Mouse (Mus musculus): Measurements from ENCODE around the gene Capn7. TPM values are rescaled to one million over a fixed set of nuclear protein-coding genes. Genes with fewer than 3 reads are reported as not detected.

The Capn7 gene
- total RNA-seq (2021) = 10 to 100 TPM; 37.6 to 41.5 TPM
- long read RNA-seq, transcript Capn7-201 (21 exons, 3,648 nt) = major isoform, 58 of 76 reads
- long read RNA-seq, partial matches to known transcripts = 1 of 76 reads
- long read RNA-seq, other reads (novel, unspliced or antisense) = 17 of 76 reads

GRCm38 (mm10) chr14:31336369-31337155 lies at the start of gene Capn7:
Gene Capn7, plus strand, starts transcription at chr14:31336638.
- peak; percentile 96 to 97 for DNase-seq (ENCODE audit: low spot score in 2 of 2)

- no peak for DNase-seq (ENCODE audit: low spot score in 2 of 2)
Measured at GRCm38 (mm10) chr14:31313192-31313591, 23.2 kb upstream of the Capn7 start.

DNA sequence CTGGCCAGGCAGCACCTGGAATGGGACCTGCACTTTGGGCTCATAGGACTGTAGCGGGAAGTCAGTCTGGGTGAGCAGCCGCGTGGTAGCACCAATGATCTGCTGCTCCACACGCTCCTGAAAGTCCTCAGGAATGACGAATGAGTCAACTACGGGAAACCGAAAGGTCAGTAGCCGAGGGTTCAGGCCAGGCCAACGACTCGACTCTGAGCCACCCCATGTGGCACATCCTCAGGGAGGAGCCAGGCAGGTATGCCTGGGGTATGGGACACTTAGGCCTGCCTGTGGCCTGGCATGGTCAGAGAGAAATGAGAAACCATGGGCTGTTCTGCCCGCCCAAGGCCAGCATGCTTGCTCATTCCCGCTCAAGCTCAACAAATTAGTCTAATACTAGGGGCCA lies 19.8 kb upstream of the Capn7 start:
- DNase-seq (ENCODE audit: low spot score in 2 of 2) = no peak

DNA sequence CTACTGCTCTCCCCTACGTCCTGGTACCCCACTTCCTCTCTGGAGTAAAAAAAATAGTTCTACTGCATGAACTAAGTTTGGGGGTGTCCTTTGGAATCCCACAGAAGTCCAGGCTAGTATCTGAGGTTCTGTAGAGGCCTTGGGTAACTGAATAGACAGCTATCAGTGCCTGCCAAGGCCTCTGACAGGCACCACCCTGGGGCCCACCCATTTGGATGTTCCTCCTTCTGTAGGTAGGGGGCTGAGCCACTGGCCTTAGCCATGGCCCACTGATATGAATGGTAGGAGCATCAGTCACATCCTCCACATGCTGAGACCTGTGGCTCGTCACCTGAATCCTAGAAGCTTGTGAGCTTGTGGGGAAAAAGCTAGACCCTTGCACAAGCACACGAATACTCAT lies 18.7 kb upstream of the Capn7 start:
- no peak for DNase-seq (ENCODE audit: low spot score in 2 of 2)

- no peak for DNase-seq (ENCODE audit: low spot score in 2 of 2)
Measured at GRCm38 (mm10) chr14:31319546-31319945, 16.9 kb upstream of the Capn7 start.

- no peak for DNase-seq (ENCODE audit: low spot score in 2 of 2)
Measured at GRCm38 (mm10) chr14:31321181-31321580, 15.3 kb upstream of the Capn7 start.

GRCm38 (mm10) chr14:31322191-31322590 lies 14.2 kb upstream of the Capn7 start:
- no peak for DNase-seq (ENCODE audit: low spot score in 2 of 2)

DNA sequence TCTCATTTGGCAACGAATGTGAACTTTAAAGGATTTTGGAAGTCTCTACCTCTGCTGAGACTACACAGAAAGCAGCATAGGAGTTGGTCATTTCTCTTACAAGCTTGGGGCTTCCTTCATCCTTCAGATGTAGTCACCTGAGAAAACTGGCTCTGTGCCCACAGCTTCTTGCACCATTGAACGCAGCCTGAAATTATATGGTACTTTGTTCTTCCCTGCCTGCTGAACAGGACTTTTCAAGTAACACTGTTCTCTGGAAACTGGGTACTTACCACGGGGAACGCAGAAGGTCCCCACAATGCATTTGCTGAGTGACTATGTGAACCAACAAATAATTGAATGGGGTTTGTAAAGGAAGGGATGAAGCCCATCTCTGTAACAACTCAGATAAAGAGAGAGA lies 13.2 kb upstream of the Capn7 start:
- DNase-seq (ENCODE audit: low spot score in 2 of 2) = no peak

DNA sequence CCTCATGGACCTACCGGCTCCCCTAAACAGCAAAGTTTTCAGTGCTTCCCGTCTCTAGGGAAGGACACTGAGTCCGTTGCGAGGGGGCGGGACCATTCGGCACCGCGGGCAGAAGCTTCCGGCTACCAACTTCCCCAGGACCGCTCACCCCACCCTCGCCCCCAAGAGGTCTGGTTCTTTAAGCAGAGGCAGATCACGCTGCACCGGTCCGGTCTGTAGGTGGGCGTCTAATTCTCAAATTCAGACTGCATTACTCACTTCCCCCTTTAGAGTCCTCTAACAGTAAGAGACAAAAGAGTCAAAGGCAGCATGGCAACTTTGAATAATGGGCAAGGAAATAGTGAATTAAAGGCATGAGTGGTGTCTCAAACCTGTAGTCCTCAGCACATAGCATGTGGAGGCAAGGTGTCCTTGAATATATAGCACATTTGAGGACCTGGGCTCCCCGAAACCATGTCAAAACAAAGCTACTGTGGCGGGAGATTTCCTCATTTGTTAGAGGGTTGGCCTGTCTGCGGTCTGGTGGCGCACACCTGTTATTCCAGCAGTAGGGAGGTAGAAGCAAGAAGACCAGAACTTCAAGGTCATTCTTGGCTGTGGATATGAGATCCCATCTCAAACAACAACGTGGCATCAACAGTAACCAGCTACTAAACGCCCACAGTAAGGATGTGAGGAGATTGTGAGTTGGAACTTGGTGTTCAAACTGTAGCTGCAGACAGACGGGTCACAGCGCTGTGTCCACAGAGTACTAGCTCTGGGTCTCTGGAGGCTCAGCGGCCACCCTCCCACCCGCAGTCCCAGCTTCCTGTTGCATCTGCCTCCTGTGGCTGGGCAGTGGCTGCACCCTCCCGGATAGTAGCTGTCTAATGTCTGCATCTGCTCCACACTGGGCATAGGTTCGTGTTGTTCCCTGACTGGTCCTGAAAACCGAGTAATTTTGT lies 12.3 kb upstream of the Capn7 start, which contains the start of gene Dnah1:
Dnah1 (minus strand) TSS at position 48 of the 944 bp plus-strand sequence.
- no peak for DNase-seq (ENCODE audit: low spot score in 2 of 2)

DNA sequence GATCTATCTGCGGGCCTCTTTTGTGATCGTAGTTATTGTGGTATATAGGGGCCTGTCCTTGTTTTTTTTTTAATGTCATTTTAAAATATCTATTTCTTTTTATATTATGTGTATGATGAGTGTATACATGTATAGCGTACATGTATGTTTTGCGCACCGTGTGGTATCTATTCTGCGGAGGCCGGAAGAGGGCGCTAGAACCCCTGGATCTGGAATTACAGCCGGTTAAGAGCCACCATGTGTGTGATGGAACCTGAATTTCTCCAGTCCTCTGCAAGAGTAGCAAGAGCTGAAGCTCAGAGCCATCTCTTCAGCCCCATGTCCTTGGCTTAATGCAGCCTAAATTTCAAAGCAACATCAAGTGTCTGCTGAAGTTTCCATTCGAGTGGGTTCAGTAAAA lies 11.6 kb upstream of the Capn7 start:
- DNase-seq (ENCODE audit: low spot score in 2 of 2) = no peak

DNA sequence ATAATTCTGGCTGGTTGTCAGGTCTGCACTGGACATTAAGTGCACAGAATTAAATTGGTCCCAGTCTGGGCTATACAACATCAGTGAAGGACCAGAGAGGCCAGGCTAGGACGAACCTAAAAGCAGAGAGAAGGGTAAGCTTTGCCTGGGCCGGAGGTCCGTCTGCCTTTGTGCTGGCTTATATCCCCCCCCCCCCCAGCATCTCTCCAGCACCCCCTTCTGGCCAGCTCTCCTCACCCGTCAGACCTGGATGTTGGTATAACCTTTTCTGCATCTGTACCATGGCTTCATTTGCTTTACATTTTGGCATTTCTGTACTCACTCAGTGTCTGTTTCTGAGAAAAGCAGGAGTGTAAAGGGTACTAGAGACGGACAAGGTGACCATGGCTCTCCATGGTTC lies 10.9 kb upstream of the Capn7 start:
- no peak for DNase-seq (ENCODE audit: low spot score in 2 of 2)

- DNase-seq (ENCODE audit: low spot score in 2 of 2) = no peak
Measured at GRCm38 (mm10) chr14:31326770-31327169, 9.7 kb upstream of the Capn7 start.

GRCm38 (mm10) chr14:31327196-31327595 lies 9.2 kb upstream of the Capn7 start:
- DNase-seq (ENCODE audit: low spot score in 2 of 2) = no peak

DNA sequence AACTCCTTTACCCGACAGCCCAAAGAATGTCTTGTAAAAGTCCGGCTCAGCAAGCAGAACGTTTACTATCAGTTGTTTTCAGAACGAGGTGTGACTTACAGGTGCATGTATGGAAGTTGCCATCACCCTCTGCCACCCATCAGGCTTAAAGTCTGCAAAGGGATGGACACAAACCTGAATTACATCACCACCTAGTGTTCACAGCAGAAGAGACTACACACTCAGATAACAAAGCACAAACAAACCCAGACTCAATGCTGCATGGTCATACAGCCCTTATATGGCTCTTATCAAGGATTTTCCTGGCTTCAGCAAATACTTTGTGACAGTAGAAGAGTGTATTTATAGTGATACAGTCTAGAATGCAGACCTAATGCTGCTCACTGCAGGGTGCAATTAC lies 8.8 kb upstream of the Capn7 start:
- DNase-seq (ENCODE audit: low spot score in 2 of 2) = no peak

GRCm38 (mm10) chr14:31329741-31330140 lies 6.7 kb upstream of the Capn7 start:
- DNase-seq (ENCODE audit: low spot score in 2 of 2) = no peak

- DNase-seq (ENCODE audit: low spot score in 2 of 2) = no peak
Measured at GRCm38 (mm10) chr14:31330957-31331356, 5.5 kb upstream of the Capn7 start.

- peak in 1 of 2 experiments; percentile 35 for DNase-seq (ENCODE audit: low spot score in 2 of 2)
Measured at GRCm38 (mm10) chr14:31335765-31336164, 673 bp upstream of the Capn7 start.

DNA sequence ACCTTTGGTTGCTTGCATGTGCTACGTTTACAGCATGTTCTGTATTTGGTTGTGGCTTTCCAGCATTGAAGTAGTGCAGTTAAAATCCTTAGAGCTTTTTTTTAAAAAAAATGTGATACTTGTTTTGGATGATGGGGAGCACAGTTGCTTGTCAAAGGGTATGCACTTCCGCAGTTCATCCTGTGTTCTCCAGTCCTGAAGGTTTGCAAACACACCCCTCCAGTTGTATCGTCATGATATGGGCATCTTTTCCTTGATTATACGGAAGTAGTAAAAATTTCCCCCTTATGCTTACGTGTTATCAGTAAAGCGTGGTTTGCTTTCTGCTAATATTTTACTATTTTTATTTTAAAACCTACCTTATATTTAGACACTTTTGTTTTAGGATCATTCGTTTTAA lies 968 bp downstream of the Capn7 start:
- no peak for DNase-seq (ENCODE audit: low spot score in 2 of 2)

DNA sequence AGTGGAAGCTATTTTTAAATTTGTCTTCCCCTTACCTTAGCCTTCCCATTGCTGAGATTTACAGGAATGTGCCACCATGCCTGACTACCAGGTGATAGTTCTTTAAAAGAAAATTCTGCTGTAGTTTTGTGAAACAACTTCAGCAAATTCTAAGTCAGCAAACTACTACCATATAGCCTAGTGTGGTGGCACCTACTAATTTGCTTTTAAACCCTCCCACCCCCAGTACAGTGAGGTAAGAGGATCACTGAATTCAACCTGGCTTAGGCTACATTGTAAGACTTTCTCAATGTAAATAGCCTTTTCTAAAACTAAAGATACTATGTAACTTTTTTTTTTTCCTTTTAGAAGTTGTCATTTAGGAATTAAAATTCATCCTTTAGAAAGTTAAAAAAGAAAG lies 1.5 kb downstream of the Capn7 start:
- DNase-seq (ENCODE audit: low spot score in 2 of 2) = no peak

GRCm38 (mm10) chr14:31343241-31343640 lies 6.8 kb downstream of the Capn7 start:
- no peak for DNase-seq (ENCODE audit: low spot score in 2 of 2)

DNA sequence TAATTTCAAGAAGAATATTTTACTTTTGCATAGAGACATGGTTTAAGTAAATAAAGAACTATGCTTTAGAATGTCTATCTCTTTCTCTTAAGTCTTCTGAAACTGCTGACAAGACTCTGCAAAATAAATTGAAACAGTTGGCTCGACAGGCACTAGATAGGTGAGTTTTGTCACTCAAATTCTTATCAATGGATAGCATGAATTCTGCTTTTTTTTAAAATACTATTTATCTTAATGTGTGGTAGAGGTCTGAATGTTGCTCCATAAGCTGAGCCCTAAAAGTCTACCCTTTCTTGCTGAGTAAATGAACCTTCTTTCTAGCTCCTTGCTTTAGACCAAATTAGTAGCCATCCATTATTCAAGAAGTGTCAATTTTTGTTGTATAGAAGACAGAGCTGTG lies 8.9 kb downstream of the Capn7 start:
- no peak for DNase-seq (ENCODE audit: low spot score in 2 of 2)

DNA sequence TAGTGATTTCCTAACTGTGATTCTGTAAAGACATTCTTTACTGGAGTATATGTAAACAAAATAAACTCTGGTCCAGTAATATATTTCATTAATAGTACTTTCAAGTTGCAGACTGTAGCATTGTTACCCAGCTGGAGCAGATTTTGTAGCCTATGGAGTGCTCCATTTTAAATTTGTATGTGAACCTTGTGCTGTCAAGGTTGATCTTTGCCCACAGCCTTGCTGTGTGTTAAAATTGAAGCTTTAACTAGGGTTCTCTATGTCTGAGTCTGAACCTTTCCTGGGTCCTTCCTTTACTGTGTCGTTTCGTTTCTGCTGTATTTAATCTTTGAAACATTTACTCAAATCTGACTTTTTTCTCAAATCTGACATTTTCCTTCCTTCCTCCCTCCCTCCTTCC lies 25.8 kb downstream of the Capn7 start:
- DNase-seq (ENCODE audit: low spot score in 2 of 2) = no peak
